Comparison of ENCODE assay signal across 11 mouse cellular contexts in genomic region chr7:37363629-37364175, GRCm38 (mm10).
DNase-seq lines count a peak whose midpoint lies in the region; ATAC-seq lines count a peak whose summit lies in the region.
"Had no signal": no experiment of that assay in that cellular context is flagged by ENCODE, and none has a peak within 500 bp of the region (broad histone marks: within the 10 kb centered on the region; RNA-seq: fewer than 3 reads in every experiment).

No protein-coding gene starts in this region.

- no peak for DNase-seq in heart, embryonic 10.5 days (ENCODE audit: low spot score)
- no peak for DNase-seq in heart, postnatal 14 days
- DNase-seq in embryo, embryonic 10 days (ENCODE audit: low spot score) = peak; percentile 50
- peak; percentile 26 for DNase-seq in heart, postnatal 4 days
- no peak for DNase-seq in left cerebral cortex, adult 11 months (ENCODE audit: low spot score)
- DNase-seq in adrenal gland, postnatal 25 days = no peak
- DNase-seq: B cell, adult 2 months; kidney, postnatal 14 days; liver, embryonic 13.5 days had no signal

- peak overlapping the region; percentile 80; the same call in 1 of the 2 replicates for H3K27ac ChIP-seq in heart, embryonic 10.5 days
- peak overlapping the region; percentile 81 for H3K27ac ChIP-seq in midbrain, embryonic 13.5 days
- H3K27ac ChIP-seq: liver, embryonic 13.5 days had no signal

- H3K4me2 ChIP-seq in midbrain, embryonic 13.5 days (replicated peaks) = peak overlapping the region; percentile 28
- H3K4me2 ChIP-seq: liver, embryonic 13.5 days had no signal

- WGBS in heart, embryonic 10.5 days = 38% methylated on average over 10 of the region's 10 CpGs
- WGBS in midbrain, embryonic 13.5 days = 3% methylated on average over 10 of the region's 10 CpGs

- H3K9ac ChIP-seq in midbrain, embryonic 13.5 days (replicated peaks) = no peak overlapping the region
- H3K9ac ChIP-seq: liver, embryonic 13.5 days had no signal

- no peak overlapping the region for H3K4me3 ChIP-seq in heart, embryonic 10.5 days
- no peak overlapping the region for H3K4me3 ChIP-seq in midbrain, embryonic 13.5 days (replicated peaks)
- H3K4me3 ChIP-seq: liver, embryonic 13.5 days had no signal

- ATAC-seq in midbrain, embryonic 13.5 days = peak; percentile 66
- ATAC-seq in cerebellum, adult (ENCODE audit: insufficient number of reproducible peaks, low FRiP score, low TSS enrichment) = no peak

- H3K27me3 ChIP-seq in heart, embryonic 10.5 days (ENCODE audit: insufficient read depth, poor library complexity, severe bottlenecking) = no peaks in the 10 kb centered on the region; the same call in 1 of the 2 replicates
- H3K27me3 ChIP-seq in midbrain, embryonic 13.5 days = 0 out of 2 replicates have a peak, but pooled peaks cover 4% of the 10 kb centered on the region

- H3K4me1 ChIP-seq in heart, embryonic 10.5 days = peaks cover 19% of the 10 kb centered on the region
- H3K4me1 ChIP-seq in midbrain, embryonic 13.5 days (replicated peaks) = peaks cover 51% of the 10 kb centered on the region

- intact Hi-C loops in heart, postnatal 14 days (cut with DNase I) = no loop called here

- no peaks in the 10 kb centered on the region for H3K36me3 ChIP-seq in heart, embryonic 10.5 days
- H3K36me3 ChIP-seq in midbrain, embryonic 13.5 days = no peaks in the 10 kb centered on the region
- H3K36me3 ChIP-seq: liver, embryonic 13.5 days had no signal

- H3K9me3 ChIP-seq in heart, embryonic 10.5 days = no peaks in the 10 kb centered on the region
- H3K9me3 ChIP-seq in midbrain, embryonic 13.5 days = no peaks in the 10 kb centered on the region
- H3K9me3 ChIP-seq: liver, embryonic 13.5 days had no signal

Comparison
In these comparisons a context has a peak if more than half of its experiments do, and no peak if none do; other contexts are left out.
1. DNase-seq: peak in embryo, embryonic 10 days (single experiment) and heart, postnatal 4 days (single experiment); none in heart, embryonic 10.5 days (single experiment), heart, postnatal 14 days (0 of 2), left cerebral cortex, adult 11 months (single experiment) and adrenal gland, postnatal 25 days (single experiment).